Mouse (Mus musculus): ENCODE data around the gene Sdccag8. TPM values are rescaled to one million over a fixed set of nuclear protein-coding genes. Genes with fewer than 3 reads are reported as not detected.

The Sdccag8 gene
- polyA plus RNA-seq, 1 experiment from 2014 or later: 17.4 TPM

DNA sequence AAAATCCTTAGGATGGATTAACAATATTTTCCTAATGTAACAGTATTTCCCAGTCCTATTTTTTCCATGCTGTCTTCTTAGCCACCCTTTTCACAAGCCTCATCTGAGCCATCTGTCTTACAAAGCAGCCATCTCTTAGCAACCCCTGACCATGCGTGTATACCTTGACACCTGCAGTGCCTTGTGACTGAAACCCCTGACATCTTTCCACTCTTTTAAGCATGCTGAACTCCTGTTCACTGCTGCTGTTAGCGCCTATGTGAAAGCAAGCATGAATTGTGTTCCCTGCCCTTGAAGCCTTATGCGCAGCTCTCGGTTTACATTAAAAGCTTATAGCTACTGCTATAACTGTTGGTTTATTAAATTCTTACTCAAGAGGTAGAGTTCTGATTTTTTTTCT lies 10.6 kb downstream of the Sdccag8 start:
- 89% methylated on average over 4 of the region's 4 CpGs for WGBS
- H3K4me2 ChIP-seq (ENCODE audit: low read depth, low read length): no peak overlapping the region
- no peaks in the 10 kb centered on the region for H3K9me3 ChIP-seq (replicated peaks; ENCODE audit: control insufficient read depth, low read length)
- H3K27ac ChIP-seq (ENCODE audit: low read length): no peak overlapping the region
- H3K4me1 ChIP-seq (ENCODE audit: control insufficient read depth, insufficient read depth, low read length): peaks cover 10% of the 10 kb centered on the region
- H3K9ac ChIP-seq (ENCODE audit: low read length): no peak overlapping the region
- H3K4me3 ChIP-seq (replicated peaks; ENCODE audit: low read length): no peak overlapping the region
- H3K27me3 ChIP-seq (ENCODE audit: control insufficient read depth, insufficient read depth, low read length): no peaks in the 10 kb centered on the region
- ATAC-seq (ENCODE audit: insufficient read depth, low FRiP score): no peak
- no peaks in the 10 kb centered on the region for H3K36me3 ChIP-seq (ENCODE audit: control insufficient read depth, insufficient read depth, low read length)

GRCm38 (mm10) chr1:176826186-176826585 lies 11.7 kb downstream of the Sdccag8 start:
- Histone ChIP-seq H3K27me3 (ENCODE audit: control insufficient read depth, insufficient read depth, low read length) (no peaks in the 10 kb centered on the region), H3K9ac (ENCODE audit: low read length) (no peak overlapping the region), H3K36me3 (ENCODE audit: control insufficient read depth, insufficient read depth, low read length) (no peaks in the 10 kb centered on the region), H3K4me1 (ENCODE audit: control insufficient read depth, insufficient read depth, low read length) (peaks cover 10% of the 10 kb centered on the region), H3K4me3 (replicated peaks; ENCODE audit: low read length) (no peak overlapping the region), H3K9me3 (replicated peaks; ENCODE audit: control insufficient read depth, low read length) (no peaks in the 10 kb centered on the region), H3K4me2 (ENCODE audit: low read depth, low read length) (no peak overlapping the region), H3K27ac (ENCODE audit: low read length) (no peak overlapping the region)
- ATAC-seq (ENCODE audit: insufficient read depth, low FRiP score): no peak
- 86% methylated on average over 11 of the region's 11 CpGs for WGBS

- Histone ChIP-seq H3K4me3 (replicated peaks; ENCODE audit: low read length) (no peak overlapping the region), H3K9ac (ENCODE audit: low read length) (no peak overlapping the region), H3K4me2 (ENCODE audit: low read depth, low read length) (no peak overlapping the region), H3K27ac (ENCODE audit: low read length) (no peak overlapping the region), H3K36me3 (ENCODE audit: control insufficient read depth, insufficient read depth, low read length) (no peaks in the 10 kb centered on the region), H3K27me3 (ENCODE audit: control insufficient read depth, insufficient read depth, low read length) (no peaks in the 10 kb centered on the region), H3K4me1 (ENCODE audit: control insufficient read depth, insufficient read depth, low read length) (peaks cover 6% of the 10 kb centered on the region), H3K9me3 (replicated peaks; ENCODE audit: control insufficient read depth, low read length) (no peaks in the 10 kb centered on the region)
- ATAC-seq (ENCODE audit: insufficient read depth, low FRiP score): no peak
- WGBS: 82% methylated on average over 4 of the region's 4 CpGs
These were observed 12.5 kb downstream of the Sdccag8 start for GRCm38 (mm10) chr1:176826931-176827330.

GRCm38 (mm10) chr1:176827365-176827764 lies 12.9 kb downstream of the Sdccag8 start:
- no peaks in the 10 kb centered on the region for H3K9me3 ChIP-seq (replicated peaks; ENCODE audit: control insufficient read depth, low read length)
- H3K9ac ChIP-seq (ENCODE audit: low read length): no peak overlapping the region
- H3K4me1 ChIP-seq (ENCODE audit: control insufficient read depth, insufficient read depth, low read length): peaks cover 5% of the 10 kb centered on the region; the same call in 1 of the 2 replicates
- H3K27me3 ChIP-seq (ENCODE audit: control insufficient read depth, insufficient read depth, low read length): no peaks in the 10 kb centered on the region
- no peak overlapping the region for H3K4me2 ChIP-seq (ENCODE audit: low read depth, low read length)
- WGBS: 76% methylated on average over 4 of the region's 4 CpGs
- no peak overlapping the region for H3K4me3 ChIP-seq (replicated peaks; ENCODE audit: low read length)
- no peak overlapping the region for H3K27ac ChIP-seq (ENCODE audit: low read length)
- no peaks in the 10 kb centered on the region for H3K36me3 ChIP-seq (ENCODE audit: control insufficient read depth, insufficient read depth, low read length)
- no peak for ATAC-seq (ENCODE audit: insufficient read depth, low FRiP score)

- 69% methylated on average over 5 of the region's 5 CpGs for WGBS
- Histone ChIP-seq H3K4me2 (ENCODE audit: low read depth, low read length) (no peak overlapping the region), H3K4me3 (replicated peaks; ENCODE audit: low read length) (no peak overlapping the region), H3K9ac (ENCODE audit: low read length) (no peak overlapping the region), H3K27ac (ENCODE audit: low read length) (no peak overlapping the region), H3K9me3 (replicated peaks; ENCODE audit: control insufficient read depth, low read length) (no peaks in the 10 kb centered on the region), H3K4me1 (ENCODE audit: control insufficient read depth, insufficient read depth, low read length) (peaks cover 5% of the 10 kb centered on the region; the same call in 1 of the 2 replicates), H3K36me3 (ENCODE audit: control insufficient read depth, insufficient read depth, low read length) (no peaks in the 10 kb centered on the region), H3K27me3 (ENCODE audit: control insufficient read depth, insufficient read depth, low read length) (no peaks in the 10 kb centered on the region)
- no peak for ATAC-seq (ENCODE audit: insufficient read depth, low FRiP score)
These were observed 13.6 kb downstream of the Sdccag8 start for GRCm38 (mm10) chr1:176827945-176828485.

DNA sequence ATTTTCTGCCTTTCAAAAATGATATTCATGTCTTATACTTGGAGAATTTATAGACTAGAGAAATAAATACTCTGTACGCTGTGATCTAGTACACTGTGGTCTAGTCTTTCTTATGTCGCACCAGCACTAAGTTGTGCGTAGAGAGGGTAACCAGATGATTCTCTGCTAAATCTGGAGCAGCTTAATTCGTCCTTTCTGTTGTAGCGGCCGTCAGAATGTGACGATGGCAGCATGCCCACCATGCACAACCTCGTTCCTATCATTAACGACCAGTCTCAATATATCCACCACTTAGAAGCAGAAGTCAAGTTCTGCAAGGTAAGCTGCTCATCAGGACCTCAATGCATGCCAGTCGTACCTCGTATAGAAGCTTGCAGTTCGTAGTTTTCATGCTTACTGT lies 14.2 kb downstream of the Sdccag8 start:
- H3K27me3 ChIP-seq (ENCODE audit: control insufficient read depth, insufficient read depth, low read length): no peaks in the 10 kb centered on the region
- H3K27ac ChIP-seq (ENCODE audit: low read length): no peak overlapping the region
- no peaks in the 10 kb centered on the region for H3K9me3 ChIP-seq (replicated peaks; ENCODE audit: control insufficient read depth, low read length)
- no peaks in the 10 kb centered on the region for H3K36me3 ChIP-seq (ENCODE audit: control insufficient read depth, insufficient read depth, low read length)
- H3K4me1 ChIP-seq (ENCODE audit: control insufficient read depth, insufficient read depth, low read length): peaks cover 5% of the 10 kb centered on the region; the same call in 1 of the 2 replicates
- H3K9ac ChIP-seq (ENCODE audit: low read length): no peak overlapping the region
- WGBS: 88% methylated on average over 12 of the region's 12 CpGs
- no peak overlapping the region for H3K4me2 ChIP-seq (ENCODE audit: low read depth, low read length)
- no peak overlapping the region for H3K4me3 ChIP-seq (replicated peaks; ENCODE audit: low read length)
- ATAC-seq (ENCODE audit: insufficient read depth, low FRiP score): no peak

DNA sequence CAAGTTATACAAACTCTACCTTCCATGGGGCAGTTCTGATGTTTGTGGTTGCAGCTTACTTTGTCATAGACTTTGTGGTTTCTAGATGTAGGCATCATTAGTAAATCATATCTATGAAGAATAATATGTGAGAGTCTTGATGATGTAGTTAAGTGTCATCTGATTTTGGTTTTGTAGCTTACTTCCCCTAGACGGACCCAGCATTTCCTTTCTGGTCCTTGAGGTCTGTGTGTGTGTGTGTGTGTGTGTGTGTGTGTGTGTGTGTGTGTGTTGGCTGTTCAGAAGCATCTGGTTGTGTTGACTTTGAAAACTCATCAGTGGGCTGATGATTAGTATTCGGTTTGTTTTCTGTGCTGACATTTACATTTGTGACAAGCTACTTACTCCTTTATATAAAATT lies 17.6 kb downstream of the Sdccag8 start:
- Histone ChIP-seq H3K4me1 (ENCODE audit: control insufficient read depth, insufficient read depth, low read length) (0 out of 2 replicates have a peak, but pooled peaks cover 8% of the 10 kb centered on the region), H3K4me2 (ENCODE audit: low read depth, low read length) (no peak overlapping the region), H3K27ac (ENCODE audit: low read length) (no peak overlapping the region), H3K9me3 (replicated peaks; ENCODE audit: control insufficient read depth, low read length) (no peaks in the 10 kb centered on the region), H3K27me3 (ENCODE audit: control insufficient read depth, insufficient read depth, low read length) (no peaks in the 10 kb centered on the region), H3K9ac (ENCODE audit: low read length) (no peak overlapping the region), H3K4me3 (replicated peaks; ENCODE audit: low read length) (no peak overlapping the region), H3K36me3 (ENCODE audit: control insufficient read depth, insufficient read depth, low read length) (no peaks in the 10 kb centered on the region)
- WGBS: 89% methylated on average over 2 of the region's 2 CpGs
- no peak for ATAC-seq (ENCODE audit: insufficient read depth, low FRiP score)

GRCm38 (mm10) chr1:176832607-176833006 lies 18.1 kb downstream of the Sdccag8 start:
- ATAC-seq (ENCODE audit: insufficient read depth, low FRiP score): no peak
- H3K4me2 ChIP-seq (ENCODE audit: low read depth, low read length): no peak overlapping the region
- no peaks in the 10 kb centered on the region for H3K36me3 ChIP-seq (ENCODE audit: control insufficient read depth, insufficient read depth, low read length)
- no peak overlapping the region for H3K4me3 ChIP-seq (replicated peaks; ENCODE audit: low read length)
- no peaks in the 10 kb centered on the region for H3K9me3 ChIP-seq (replicated peaks; ENCODE audit: control insufficient read depth, low read length)
- H3K27ac ChIP-seq (ENCODE audit: low read length): no peak overlapping the region
- H3K9ac ChIP-seq (ENCODE audit: low read length): no peak overlapping the region
- WGBS: 58% methylated on average over 8 of the region's 8 CpGs
- H3K27me3 ChIP-seq (ENCODE audit: control insufficient read depth, insufficient read depth, low read length): no peaks in the 10 kb centered on the region
- 0 out of 2 replicates have a peak, but pooled peaks cover 8% of the 10 kb centered on the region for H3K4me1 ChIP-seq (ENCODE audit: control insufficient read depth, insufficient read depth, low read length)

GRCm38 (mm10) chr1:176833257-176833656 lies 18.8 kb downstream of the Sdccag8 start:
- Histone ChIP-seq H3K9me3 (replicated peaks; ENCODE audit: control insufficient read depth, low read length) (no peaks in the 10 kb centered on the region), H3K27ac (ENCODE audit: low read length) (no peak overlapping the region)

More at GRCm38 (mm10) chr1:176833257-176833656, 18.8 kb downstream of the Sdccag8 start:
- H3K4me2 ChIP-seq (ENCODE audit: low read depth, low read length): no peak overlapping the region
- H3K27me3 ChIP-seq (ENCODE audit: control insufficient read depth, insufficient read depth, low read length): no peaks in the 10 kb centered on the region
- H3K36me3 ChIP-seq (ENCODE audit: control insufficient read depth, insufficient read depth, low read length): no peaks in the 10 kb centered on the region
- H3K4me3 ChIP-seq (replicated peaks; ENCODE audit: low read length): no peak overlapping the region
- no peak for ATAC-seq (ENCODE audit: insufficient read depth, low FRiP score)
- no peak overlapping the region for H3K9ac ChIP-seq (ENCODE audit: low read length)
- H3K4me1 ChIP-seq (ENCODE audit: control insufficient read depth, insufficient read depth, low read length): 0 out of 2 replicates have a peak, but pooled peaks cover 8% of the 10 kb centered on the region

All from stomach, embryonic 16.5 days (tissue).